Mouse (Mus musculus) 3T3-L1 (cell line): ENCODE measurements around the gene Akt1s1.

Source experiments
- DNase-seq: peaks from one replicate; pipeline ENCODE4 v3.0.0-alpha.2; 2015; ENCODE audit warnings: low read depth, low spot score

Akt1s1 gene

DNA sequence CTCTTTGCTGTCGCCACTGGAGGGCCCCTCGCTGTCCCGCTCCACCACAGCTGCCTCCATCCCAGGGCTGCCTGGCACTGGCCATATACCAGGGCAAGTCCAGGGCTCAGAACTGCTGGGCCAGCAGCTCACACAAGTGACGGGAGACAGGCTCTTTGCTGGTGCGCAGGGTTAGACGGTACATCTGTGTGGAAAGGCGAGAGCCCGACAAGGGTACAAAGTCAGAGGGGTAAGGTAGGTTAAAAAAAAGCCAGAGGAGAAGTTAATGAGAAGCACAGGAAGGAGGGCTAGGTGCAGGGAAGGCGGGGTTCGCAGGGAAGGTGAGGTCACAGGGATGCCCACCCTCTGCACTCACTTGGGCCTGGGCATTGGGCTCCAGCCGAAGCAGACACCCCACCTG is 51.8 kb downstream of the Akt1s1 start:
- no peak for DNase-seq

DNA sequence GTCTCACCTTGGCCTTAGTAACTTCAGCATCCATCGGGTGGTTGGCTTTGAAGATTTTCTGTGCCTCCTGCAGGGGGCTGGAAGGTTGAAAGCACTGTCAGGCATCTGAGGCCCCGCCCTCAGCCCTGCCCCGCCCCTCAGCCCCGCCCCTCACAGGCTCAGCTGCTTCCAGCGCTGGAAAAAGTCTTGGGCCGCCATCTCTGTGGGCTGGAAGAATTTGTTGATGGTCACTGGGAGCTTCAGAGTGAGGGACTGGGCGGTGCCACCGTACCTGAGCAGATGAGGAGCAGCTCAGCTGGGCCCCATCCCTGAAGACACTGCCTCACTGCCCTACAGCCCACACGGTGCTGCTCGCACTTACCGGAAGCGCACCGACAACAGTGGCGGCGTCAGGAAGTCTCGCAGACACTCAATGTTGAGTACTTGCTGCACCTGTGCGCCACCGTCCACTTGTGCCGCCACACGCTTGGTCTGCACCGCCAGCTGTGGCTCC is 52.5 kb downstream of the Akt1s1 start:
- peak; percentile 38 for DNase-seq
